Mouse (Mus musculus): ENCODE data around the gene Lama4.

DNA sequence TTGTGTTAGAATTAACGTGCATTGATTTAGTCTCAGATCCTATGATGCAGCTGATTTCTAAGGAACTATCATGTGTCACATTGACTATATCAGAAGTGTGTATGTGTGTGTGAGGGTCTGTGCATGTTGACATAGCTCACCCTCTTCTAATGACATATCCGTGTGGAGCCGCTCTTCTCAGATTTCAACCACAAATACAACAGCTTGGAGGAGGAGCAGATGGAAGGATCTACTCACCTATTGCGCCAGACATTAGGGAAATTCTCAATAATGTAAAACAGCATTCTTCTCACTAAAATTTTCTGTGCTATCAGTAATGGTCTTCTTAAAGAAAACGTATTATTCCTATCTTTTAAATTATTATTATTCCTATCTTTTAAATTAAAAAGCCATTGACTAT is 191.4 kb downstream of the Lama4 start:
- TF ChIP-seq CTCF (IDR thresholded peaks at IDR 0.05; ENCODE audit: low read depth, low read length) (no peak), POLR2A (IDR thresholded peaks at IDR 0.05; ENCODE audit: borderline replicate concordance, low read depth, low read length) (no peak)
